Mouse (Mus musculus) neural tube, embryonic 12.5 days (tissue): Measurements from ENCODE around the gene Gatad2a. TPM values are rescaled to one million over a fixed set of nuclear protein-coding genes. Genes with fewer than 3 reads are reported as not detected.

ENCODE experiments used
- ATAC-seq: fragments of 200-750 bp; cut with Nextera tagmentation; 2 replicates; pipeline ENCODE4 v1.8.0; 2017; ENCODE audit warnings: low read depth, mild to moderate bottlenecking, moderate TSS enrichment, moderate library complexity; ENCODE audit not compliant: low FRiP score
- H3K27ac ChIP-seq: fragments of 300-500 bp; sonication (generic); 2 replicates; pipeline ENCODE4 v1.5.1; 2016
- H3K27me3 ChIP-seq: fragments of 300-500 bp; sonication (generic); replicated peaks from 2 replicates; pipeline ENCODE4 v1.6.1; 2016; ENCODE audit warnings: mild to moderate bottlenecking
- H3K36me3 ChIP-seq: fragments of 300-500 bp; sonication (generic); 2 replicates; pipeline ENCODE4 v1.6.1; 2016; ENCODE audit warnings: mild to moderate bottlenecking
- H3K4me1 ChIP-seq: fragments of 300-500 bp; sonication (generic); 2 replicates; pipeline ENCODE4 v1.6.1; 2016
- H3K4me2 ChIP-seq: fragments of 300-500 bp; sonication (generic); replicated peaks from 2 replicates; pipeline ENCODE4 v1.6.1; 2016; ENCODE audit warnings: mild to moderate bottlenecking
- H3K4me3 ChIP-seq: fragments of 300-500 bp; sonication (generic); 2 replicates; pipeline ENCODE4 v1.5.1; 2016
- H3K9ac ChIP-seq: fragments of 300-500 bp; sonication (generic); 2 replicates; pipeline ENCODE4 v1.6.1; 2016; ENCODE audit warnings: mild to moderate bottlenecking
- H3K9me3 ChIP-seq: fragments of 300-500 bp; sonication (generic); 2 replicates; pipeline ENCODE4 v1.6.1; 2016; ENCODE audit warnings: mild to moderate bottlenecking
- WGBS: fragments of 180-500 bp; shearing (Covaris S2); methylation state at CpG from one replicate; pipeline ENCODE4 v1.1.7; 2016; 5-methylcytosine and 5-hydroxymethylcytosine counted together
- polyA plus RNA-seq: library from polyadenylated mRNA; unstranded; fragments of >200 nt; fragmentation: Nextera tagmentation; extraction: Ambion mirVana; gene quantifications from 2 replicates; pipeline ENCODE4 v1.2.1, GENCODE M21; 2016

Gene Gatad2a
- polyA plus RNA-seq, 1 experiment from 2014 or later = 66.9 TPM

GRCm38 (mm10) chr8:69984876-69985553, 11.2 kb downstream of the Gatad2a start:
- Histone ChIP-seq H3K9ac (no peak overlapping the region), H3K4me1 (no peaks in the 10 kb centered on the region), H3K4me2 (no peak overlapping the region), H3K27ac (no peak overlapping the region), H3K4me3 (no peak overlapping the region), H3K27me3 (no peaks in the 10 kb centered on the region), H3K9me3 (no peaks in the 10 kb centered on the region), H3K36me3 (no peaks in the 10 kb centered on the region)
- no peak for ATAC-seq
- 96% methylated on average over 2 of the region's 2 CpGs for WGBS

GRCm38 (mm10) chr8:69978456-69978855, 17.7 kb downstream of the Gatad2a start:
- no peak overlapping the region for H3K9ac ChIP-seq
- H3K27me3 ChIP-seq = no peaks in the 10 kb centered on the region
- no peaks in the 10 kb centered on the region for H3K9me3 ChIP-seq
- H3K4me3 ChIP-seq = no peak overlapping the region
- WGBS = 91% methylated on average over 4 of the region's 4 CpGs
- H3K4me2 ChIP-seq = no peak overlapping the region
- peaks cover 7% of the 10 kb centered on the region for H3K4me1 ChIP-seq
- no peaks in the 10 kb centered on the region for H3K36me3 ChIP-seq
- ATAC-seq = no peak
- no peak overlapping the region for H3K27ac ChIP-seq

- H3K9ac ChIP-seq = peak overlapping the region; percentile 78
- H3K9me3 ChIP-seq = no peaks in the 10 kb centered on the region
- H3K4me3 ChIP-seq = peak overlapping the region; percentile 95
- no peaks in the 10 kb centered on the region for H3K36me3 ChIP-seq
- no peak for ATAC-seq
- H3K4me1 ChIP-seq = peaks cover 42% of the 10 kb centered on the region
- H3K27ac ChIP-seq = no peak overlapping the region
- H3K27me3 ChIP-seq = no peaks in the 10 kb centered on the region
- WGBS = 34% methylated on average over 5 of the region's 5 CpGs
- peak overlapping the region; percentile 81 for H3K4me2 ChIP-seq
Measured at GRCm38 (mm10) chr8:69974806-69975205, 21.4 kb downstream of the Gatad2a start.

GRCm38 (mm10) chr8:69974194-69974614, 22.0 kb downstream of the Gatad2a start:
- ATAC-seq = peak; percentile 92
- peak overlapping the region; percentile 81 for H3K4me2 ChIP-seq
- no peaks in the 10 kb centered on the region for H3K27me3 ChIP-seq
- H3K4me3 ChIP-seq = peak overlapping the region; percentile 95
- no peaks in the 10 kb centered on the region for H3K9me3 ChIP-seq
- peaks cover 42% of the 10 kb centered on the region for H3K4me1 ChIP-seq
- under 1% methylated on average over 49 of the region's 50 CpGs for WGBS
- peak overlapping the region; percentile 42; the same call in 1 of the 2 replicates for H3K27ac ChIP-seq
- H3K9ac ChIP-seq = peak overlapping the region; percentile 78
- no peaks in the 10 kb centered on the region for H3K36me3 ChIP-seq

GRCm38 (mm10) chr8:69973442-69974161, 22.6 kb downstream of the Gatad2a start:
- H3K27ac ChIP-seq = peak overlapping the region; percentile 42; the same call in 1 of the 2 replicates
- H3K4me1 ChIP-seq = peaks cover 42% of the 10 kb centered on the region
- ATAC-seq = peak; percentile 64
- no peaks in the 10 kb centered on the region for H3K9me3 ChIP-seq
- WGBS = under 1% methylated on average over 68 of the region's 68 CpGs
- H3K36me3 ChIP-seq = no peaks in the 10 kb centered on the region
- peak overlapping the region; percentile 78 for H3K9ac ChIP-seq
- peak overlapping the region; percentile 81 for H3K4me2 ChIP-seq
- peak overlapping the region; percentile 95 for H3K4me3 ChIP-seq
- H3K27me3 ChIP-seq = no peaks in the 10 kb centered on the region

GRCm38 (mm10) chr8:69973063-69973441, 23.1 kb downstream of the Gatad2a start:
- peaks cover 42% of the 10 kb centered on the region for H3K4me1 ChIP-seq
- peak overlapping the region; percentile 81 for H3K4me2 ChIP-seq
- 16% methylated on average over 7 of the region's 7 CpGs for WGBS
- ATAC-seq = no peak
- H3K9ac ChIP-seq = peak overlapping the region; percentile 78
- no peaks in the 10 kb centered on the region for H3K9me3 ChIP-seq
- no peaks in the 10 kb centered on the region for H3K36me3 ChIP-seq
- H3K4me3 ChIP-seq = peak overlapping the region; percentile 95
- no peak overlapping the region for H3K27ac ChIP-seq
- H3K27me3 ChIP-seq = no peaks in the 10 kb centered on the region

- Histone ChIP-seq H3K9ac (no peak overlapping the region), H3K27ac (no peak overlapping the region), H3K27me3 (no peaks in the 10 kb centered on the region), H3K4me2 (peak overlapping the region; percentile 81; the same call in 1 of the 2 replicates), H3K4me3 (no peak overlapping the region), H3K36me3 (no peaks in the 10 kb centered on the region), H3K9me3 (no peaks in the 10 kb centered on the region), H3K4me1 (peaks cover 42% of the 10 kb centered on the region)
- ATAC-seq = no peak
- 96% methylated on average over 2 of the region's 2 CpGs for WGBS
Measured at GRCm38 (mm10) chr8:69970880-69971279, 25.3 kb downstream of the Gatad2a start.

GRCm38 (mm10) chr8:69967291-69967933, 28.8 kb downstream of the Gatad2a start:
- Histone ChIP-seq H3K4me2 (no peak overlapping the region), H3K9ac (no peak overlapping the region), H3K36me3 (no peaks in the 10 kb centered on the region), H3K9me3 (no peaks in the 10 kb centered on the region), H3K4me3 (no peak overlapping the region), H3K27me3 (no peaks in the 10 kb centered on the region), H3K27ac (no peak overlapping the region), H3K4me1 (peaks cover 26% of the 10 kb centered on the region)
- ATAC-seq = no peak
- WGBS = 84% methylated on average over 4 of the region's 4 CpGs

- Histone ChIP-seq H3K9me3 (no peaks in the 10 kb centered on the region), H3K36me3 (no peaks in the 10 kb centered on the region), H3K4me3 (no peak overlapping the region), H3K4me2 (no peak overlapping the region), H3K9ac (no peak overlapping the region), H3K4me1 (peaks cover 6% of the 10 kb centered on the region; the same call in 1 of the 2 replicates), H3K27ac (no peak overlapping the region), H3K27me3 (no peaks in the 10 kb centered on the region)
- ATAC-seq = no peak
Measured at GRCm38 (mm10) chr8:69959241-69959640, 36.9 kb downstream of the Gatad2a start.

- ATAC-seq = no peak
- Histone ChIP-seq H3K4me3 (no peak overlapping the region), H3K4me2 (no peak overlapping the region), H3K9me3 (no peaks in the 10 kb centered on the region), H3K36me3 (no peaks in the 10 kb centered on the region), H3K9ac (no peak overlapping the region), H3K27me3 (no peaks in the 10 kb centered on the region), H3K4me1 (peaks cover 6% of the 10 kb centered on the region; the same call in 1 of the 2 replicates), H3K27ac (no peak overlapping the region)
Measured at GRCm38 (mm10) chr8:69957879-69958278, 38.3 kb downstream of the Gatad2a start.

- H3K27ac ChIP-seq = no peak overlapping the region
- no peaks in the 10 kb centered on the region for H3K27me3 ChIP-seq
- H3K4me3 ChIP-seq = no peak overlapping the region
- H3K4me1 ChIP-seq = peaks cover 6% of the 10 kb centered on the region; the same call in 1 of the 2 replicates
- 70% methylated on average over 1 of the region's 1 CpGs for WGBS
- no peaks in the 10 kb centered on the region for H3K9me3 ChIP-seq
- no peak overlapping the region for H3K9ac ChIP-seq
- H3K36me3 ChIP-seq = no peaks in the 10 kb centered on the region
- no peak for ATAC-seq
- H3K4me2 ChIP-seq = no peak overlapping the region
Measured at GRCm38 (mm10) chr8:69957419-69957818, 38.8 kb downstream of the Gatad2a start.

- Histone ChIP-seq H3K4me3 (no peak overlapping the region), H3K9ac (no peak overlapping the region)
- 64% methylated on average over 2 of the region's 2 CpGs for WGBS
Measured at GRCm38 (mm10) chr8:69956651-69957050, 39.5 kb downstream of the Gatad2a start.

More at GRCm38 (mm10) chr8:69956651-69957050, 39.5 kb downstream of the Gatad2a start:
- Histone ChIP-seq H3K36me3 (no peaks in the 10 kb centered on the region), H3K4me1 (peaks cover 6% of the 10 kb centered on the region; the same call in 1 of the 2 replicates), H3K27me3 (no peaks in the 10 kb centered on the region), H3K27ac (no peak overlapping the region), H3K4me2 (no peak overlapping the region), H3K9me3 (no peaks in the 10 kb centered on the region)
- no peak for ATAC-seq
